Mouse (Mus musculus): ENCODE measurements around the gene Lamb3. TPM values are rescaled to one million over a fixed set of nuclear protein-coding genes. Genes with fewer than 3 reads are reported as not detected.

Lamb3 gene
- total RNA-seq, 2 experiments from 2014 or later = 0.91 to 1.0 TPM

DNA sequence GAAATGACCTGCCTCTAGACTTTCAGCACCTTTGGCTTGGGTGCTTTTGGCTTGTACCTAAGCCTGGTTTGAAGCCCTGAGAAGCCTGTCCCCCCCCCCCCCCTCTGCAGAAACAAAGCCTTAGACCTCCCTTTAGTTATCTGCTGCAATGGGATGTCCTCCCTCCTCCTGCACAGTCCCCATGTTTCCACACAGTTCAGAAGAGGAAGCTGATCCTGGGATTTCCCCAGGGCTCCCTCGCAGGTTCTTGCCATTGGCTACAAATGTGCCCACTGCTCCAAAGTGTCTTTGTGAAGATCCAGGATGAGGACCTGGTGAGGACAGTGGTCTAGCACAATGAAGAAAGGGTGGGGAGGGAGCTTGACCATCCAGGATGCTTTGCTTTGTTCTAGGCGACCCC is 95.6 kb downstream of the Lamb3 start:
- DNase-seq = no peak
- intact Hi-C loops (cut with DNase I) = no loop called here

DNA sequence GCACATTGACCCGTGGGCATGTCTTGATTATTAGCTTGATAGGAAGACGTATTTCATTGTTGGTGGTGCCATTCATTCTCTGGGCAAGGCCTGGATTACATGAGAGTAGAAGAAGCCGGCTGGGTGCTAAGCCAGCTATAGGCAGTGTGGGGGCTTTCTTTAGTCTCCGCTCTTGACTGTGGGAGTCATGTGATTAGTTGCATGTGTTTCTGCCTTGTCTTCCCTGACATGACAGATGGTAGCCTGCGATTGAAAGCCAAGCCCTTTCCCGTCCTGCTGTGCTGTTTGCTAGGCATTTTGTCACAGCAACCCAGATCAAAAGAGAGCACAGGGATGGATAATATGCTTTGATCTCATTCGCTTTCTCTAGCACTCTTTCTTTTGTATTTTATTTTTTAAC is 97.9 kb downstream of the Lamb3 start:
- DNase-seq = peak; percentile 53
- intact Hi-C loops (cut with DNase I) = no loop called here

DNA sequence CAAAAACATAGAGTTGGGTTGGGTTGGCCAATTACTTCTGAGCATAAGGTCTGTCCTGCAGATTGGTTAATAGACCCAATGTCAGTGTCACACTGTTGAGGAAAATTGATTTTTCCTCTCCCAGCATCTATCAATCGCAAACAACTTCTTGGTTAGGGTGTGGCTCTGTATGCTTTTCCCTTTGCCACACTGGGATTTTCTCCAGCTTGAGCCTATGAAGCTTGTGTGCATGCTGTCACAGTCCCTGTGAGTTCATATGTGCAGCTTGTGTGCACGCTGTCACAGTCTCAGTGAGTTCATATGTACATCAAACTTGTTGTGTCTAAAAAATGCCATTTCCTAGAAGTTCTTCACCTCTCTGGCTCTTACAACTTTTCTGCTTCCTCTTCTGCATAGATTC is 99.3 kb downstream of the Lamb3 start:
- no peak for DNase-seq
- intact Hi-C loops (cut with DNase I) = no loop called here

DNA sequence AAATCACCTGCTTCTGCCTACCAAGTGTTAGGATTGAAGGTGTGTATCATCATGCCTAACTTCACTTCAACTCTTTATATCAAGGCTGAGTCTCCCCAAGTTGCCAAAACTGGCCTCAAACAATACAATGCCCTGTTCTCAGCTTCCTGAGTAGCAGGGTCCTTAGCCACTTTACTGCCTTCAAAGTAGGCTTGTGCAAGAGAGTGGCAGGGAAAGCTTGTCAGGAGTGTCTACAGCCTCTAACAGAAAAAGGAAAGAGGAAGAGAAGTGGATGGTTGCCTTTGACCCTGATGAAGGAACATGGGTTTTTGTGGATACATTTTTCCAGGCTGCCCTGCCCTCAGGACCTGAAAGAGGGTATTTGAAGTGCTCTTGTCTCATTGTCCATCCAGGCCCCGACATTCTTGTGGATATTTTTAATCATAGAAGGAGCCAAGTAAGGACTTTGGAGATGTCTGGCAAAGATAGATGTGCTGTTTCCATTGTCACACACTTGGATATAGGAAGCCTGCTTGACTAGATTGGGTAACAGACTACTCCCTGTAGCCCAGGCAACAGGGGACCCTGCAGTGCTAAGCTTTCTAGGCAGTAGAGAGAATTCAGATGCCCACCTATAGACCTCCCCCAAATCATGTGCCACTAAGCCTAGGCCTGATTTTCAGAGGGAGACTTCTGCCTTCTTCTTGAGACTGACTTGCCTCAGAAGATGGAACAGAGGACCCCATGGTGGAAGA is 102.5 kb downstream of the Lamb3 start:
- DNase-seq = no peak
- intact Hi-C loops (cut with DNase I) = no loop called here

DNA sequence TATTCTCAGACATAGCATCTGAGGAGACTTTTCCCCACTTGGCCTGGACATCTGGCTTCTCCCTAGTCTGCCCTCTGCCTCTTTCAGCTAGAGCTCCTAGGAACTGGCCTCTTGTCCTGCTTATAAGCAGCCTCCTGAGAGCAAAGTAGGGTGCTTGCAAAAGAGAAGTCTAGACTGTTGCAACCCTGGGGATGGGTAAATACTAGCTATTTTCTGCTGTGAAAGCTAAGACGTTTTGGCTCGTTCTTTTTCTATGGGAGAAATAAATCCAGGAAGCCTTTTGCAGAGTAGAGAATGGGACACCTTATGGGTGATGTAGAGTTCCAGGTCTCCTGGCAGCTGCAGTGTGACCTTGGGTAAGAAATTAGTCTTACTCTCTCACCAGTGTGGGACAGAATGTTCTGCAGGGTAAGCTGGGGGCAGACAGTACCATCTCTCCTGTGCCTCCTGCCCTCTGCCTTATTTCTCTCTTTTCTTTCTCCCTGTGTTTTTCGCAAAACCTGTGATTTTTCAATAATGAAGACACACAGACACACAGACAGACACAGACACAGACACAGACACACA is 103.1 kb downstream of the Lamb3 start:
- intact Hi-C loops (cut with DNase I) = no loop called here
- no peak for DNase-seq

DNA sequence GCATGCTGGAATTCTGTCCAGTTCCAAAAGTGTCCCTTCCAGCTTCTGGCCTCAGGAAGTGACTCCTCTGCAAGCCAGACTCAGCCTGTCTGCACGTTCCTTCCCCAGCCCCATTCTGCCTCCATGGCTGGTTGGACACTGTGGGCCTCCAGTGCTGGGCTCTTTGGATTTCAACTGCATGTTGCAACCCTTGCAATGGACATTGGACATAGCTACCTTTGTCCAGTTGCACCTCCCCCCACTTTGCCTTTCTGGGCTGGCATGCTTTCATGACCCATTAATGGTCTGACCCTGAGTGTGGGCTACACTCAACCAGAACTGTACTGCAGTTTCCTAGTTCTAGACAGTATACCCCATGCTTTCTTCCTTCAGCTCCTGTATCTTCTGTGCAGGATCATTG is 104.1 kb downstream of the Lamb3 start:
- no peak for DNase-seq
- intact Hi-C loops (cut with DNase I) = no loop called here

DNA sequence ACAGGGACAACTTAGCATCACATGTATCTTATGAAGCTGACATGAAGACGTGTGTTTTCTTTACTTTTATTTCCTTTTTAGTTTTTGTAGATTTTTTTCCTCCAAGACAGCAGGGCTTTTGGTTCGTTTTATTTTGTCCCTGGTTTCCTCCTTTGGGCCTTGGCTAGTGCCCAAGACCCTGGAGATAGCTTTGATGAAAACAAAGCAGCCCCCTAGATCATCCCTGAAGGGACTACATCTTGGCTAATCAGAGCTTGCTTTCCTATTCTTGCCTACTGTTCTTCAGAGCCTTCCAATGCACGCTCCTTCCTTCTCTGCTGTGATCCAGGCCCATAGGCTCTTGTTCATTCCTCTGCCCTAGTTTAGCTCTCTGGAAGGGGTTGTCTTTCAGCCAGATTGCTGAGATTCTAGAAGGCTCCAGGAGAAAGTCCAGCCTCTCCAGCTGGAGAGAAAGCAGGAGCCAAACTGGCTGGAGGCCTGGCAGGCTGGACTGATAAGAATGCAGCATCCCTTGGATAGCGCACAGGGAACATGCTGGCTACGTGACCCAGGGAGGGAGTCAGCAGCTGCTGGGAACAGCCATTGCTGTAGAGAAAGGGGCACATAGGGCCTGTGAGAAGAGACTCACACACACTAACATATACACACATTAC is 108.3 kb downstream of the Lamb3 start:
- DNase-seq = peak; percentile 88
- intact Hi-C loops (cut with DNase I) = loop anchor here (5.0 kb wide), 1 partner anchor 54 kb away; the partner anchor contains the start of gene Hsd11b1

DNA sequence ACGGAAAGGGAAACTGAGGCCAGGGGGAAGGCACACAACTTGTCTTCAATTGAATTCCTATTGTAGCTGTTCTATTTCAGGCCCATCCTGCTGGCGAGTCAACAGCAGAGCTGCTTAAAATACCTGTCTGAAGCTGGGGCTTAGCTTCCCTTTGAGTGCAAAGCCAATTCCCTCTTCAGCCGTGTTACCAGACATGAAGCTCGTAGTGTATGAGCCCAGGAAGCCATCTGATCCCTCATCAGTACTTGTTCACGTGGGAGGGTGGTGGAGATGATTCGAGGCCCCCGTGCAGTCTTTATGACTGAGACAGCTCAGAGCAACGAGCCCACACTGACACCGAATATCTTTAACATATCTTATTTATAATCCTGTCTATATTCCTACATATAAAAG is 108.9 kb downstream of the Lamb3 start:
- DNase-seq = no peak
- intact Hi-C loops (cut with DNase I) = loop anchor here (5.0 kb wide), 1 partner anchor 54 kb away; the partner anchor contains the start of gene Hsd11b1

DNA sequence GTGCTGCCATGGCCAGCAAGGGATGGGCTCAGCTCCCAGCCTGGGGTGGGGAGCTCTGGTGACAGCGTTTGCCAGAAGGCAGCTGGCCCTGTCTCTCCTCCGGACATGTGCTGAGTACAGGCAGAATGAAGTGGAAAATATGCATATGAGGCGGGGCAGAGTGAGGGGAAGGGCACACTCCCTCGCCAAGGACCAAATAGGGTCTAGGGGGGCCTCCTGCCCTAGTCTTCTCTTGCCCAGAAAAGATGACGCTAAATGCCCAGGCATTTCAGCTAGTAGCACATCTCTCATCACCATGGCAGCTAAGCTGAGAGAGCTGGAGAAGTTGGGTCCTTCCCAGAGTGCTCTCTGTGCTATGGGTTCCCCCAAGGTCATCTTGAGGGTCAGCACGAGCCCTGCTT is 109.7 kb downstream of the Lamb3 start:
- intact Hi-C loops (cut with DNase I) = loop anchor here (5.0 kb wide), 1 partner anchor 55 kb away; the partner anchor contains the start of gene Hsd11b1
- peak; percentile 90 for DNase-seq

DNA sequence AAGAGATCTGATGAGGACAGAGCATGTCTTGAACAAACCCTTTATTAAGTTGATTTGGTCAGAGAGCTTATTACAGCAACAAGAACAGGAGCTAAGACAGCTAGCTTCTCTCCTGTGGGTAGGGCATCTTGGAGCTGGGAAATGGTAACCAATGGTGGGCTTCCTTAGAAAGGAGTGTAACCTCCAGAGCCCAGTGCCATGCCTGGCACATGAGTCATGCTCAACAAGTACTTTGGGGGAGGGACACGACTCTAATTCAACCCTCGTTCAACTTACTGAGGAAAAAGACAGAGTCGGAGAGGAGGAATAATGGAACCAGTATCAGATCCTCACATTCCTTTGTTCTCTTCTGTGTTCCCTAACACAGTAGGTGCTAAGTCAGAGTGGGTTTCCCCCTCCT is 112.2 kb downstream of the Lamb3 start:
- intact Hi-C loops (cut with DNase I) = loop anchor here (5.0 kb wide), 1 partner anchor 57 kb away; the partner anchor contains the start of gene Hsd11b1
- DNase-seq = no peak

DNA sequence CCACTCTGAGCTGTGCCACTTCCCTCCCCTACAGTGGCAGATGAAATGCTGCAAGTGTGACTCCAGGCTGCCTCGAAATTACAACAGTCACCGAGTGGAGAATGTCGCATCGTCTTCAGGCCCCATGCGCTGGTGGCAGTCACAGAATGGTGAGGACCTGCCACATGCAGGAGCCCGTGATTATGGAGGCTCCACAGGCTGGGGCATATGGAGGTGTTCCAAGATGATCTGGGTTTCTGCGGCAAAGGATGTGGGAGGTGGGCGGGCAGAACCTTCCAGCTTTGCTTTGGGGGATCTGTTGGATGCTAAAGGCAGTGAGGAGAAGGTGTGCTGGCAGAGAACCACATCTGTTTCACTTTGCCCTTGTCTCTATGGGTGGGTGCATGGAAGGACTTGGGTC is 112.9 kb downstream of the Lamb3 start:
- intact Hi-C loops (cut with DNase I) = no loop called here
- DNase-seq = no peak

DNA sequence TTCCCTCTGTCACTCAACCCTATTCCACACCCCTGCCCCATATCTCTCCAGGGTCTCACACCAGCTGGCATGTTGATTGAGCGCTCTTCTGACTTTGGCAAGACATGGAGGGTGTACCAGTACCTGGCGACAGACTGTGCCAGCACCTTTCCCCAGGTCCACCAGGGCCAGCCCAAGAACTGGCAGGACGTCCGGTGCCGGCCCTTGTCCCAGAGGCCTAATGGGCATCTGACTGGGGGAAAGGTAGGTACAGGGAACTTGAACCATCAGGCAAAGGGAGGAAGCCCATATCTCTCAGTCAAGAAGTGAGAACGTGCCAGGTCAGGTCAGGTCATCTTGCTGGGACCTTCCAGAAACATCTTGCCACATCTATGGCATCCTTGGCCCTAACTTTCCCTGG is 116.2 kb downstream of the Lamb3 start:
- intact Hi-C loops (cut with DNase I) = loop anchor here (2.0 kb wide), 1 partner anchor 69 kb away; no protein-coding TSS in a partner anchor
- DNase-seq = no peak

DNA sequence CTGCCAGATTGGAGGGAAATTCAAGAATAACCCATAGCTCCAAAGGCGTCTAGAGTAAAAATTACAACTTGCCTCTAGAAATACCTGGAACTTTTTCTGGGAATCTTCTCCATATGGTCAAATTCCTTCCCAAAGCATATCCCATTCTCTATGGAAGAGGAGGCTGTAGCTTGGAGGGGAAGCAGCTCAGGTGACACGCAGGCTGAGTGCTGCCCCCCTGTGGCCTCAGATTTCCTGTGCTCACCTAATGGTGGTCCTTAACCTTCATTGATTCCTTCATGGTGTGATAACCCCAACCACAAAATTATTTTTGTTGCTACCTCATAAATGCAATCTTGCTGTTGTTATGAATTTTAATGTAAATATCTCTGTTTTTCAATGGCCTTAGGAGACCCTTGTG is 116.7 kb downstream of the Lamb3 start:
- peak; percentile 64 for DNase-seq
- intact Hi-C loops (cut with DNase I) = loop anchor here (2.0 kb wide), 1 partner anchor 69 kb away; no protein-coding TSS in a partner anchor

DNA sequence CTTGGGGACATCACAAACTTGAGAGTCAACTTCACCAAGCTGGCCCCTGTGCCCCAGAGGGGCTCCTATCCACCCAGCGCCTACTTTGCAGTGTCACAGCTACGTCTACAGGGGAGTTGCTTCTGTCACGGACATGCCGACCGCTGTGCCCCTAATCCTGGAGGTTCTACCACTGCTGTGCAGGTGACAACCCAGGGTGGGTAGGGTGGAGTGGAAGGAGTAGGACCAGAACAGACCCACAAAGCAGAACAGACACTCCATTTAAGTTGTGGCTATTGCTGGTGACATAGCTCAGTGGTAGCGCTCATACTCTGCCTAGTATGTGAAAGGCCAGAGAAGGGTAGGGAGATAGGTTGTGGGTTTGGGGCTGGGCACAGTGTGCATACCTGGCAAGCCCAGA is 118.4 kb downstream of the Lamb3 start:
- intact Hi-C loops (cut with DNase I) = loop anchor here (2.0 kb wide), 1 partner anchor 71 kb away; no protein-coding TSS in a partner anchor
- DNase-seq = no peak

DNA sequence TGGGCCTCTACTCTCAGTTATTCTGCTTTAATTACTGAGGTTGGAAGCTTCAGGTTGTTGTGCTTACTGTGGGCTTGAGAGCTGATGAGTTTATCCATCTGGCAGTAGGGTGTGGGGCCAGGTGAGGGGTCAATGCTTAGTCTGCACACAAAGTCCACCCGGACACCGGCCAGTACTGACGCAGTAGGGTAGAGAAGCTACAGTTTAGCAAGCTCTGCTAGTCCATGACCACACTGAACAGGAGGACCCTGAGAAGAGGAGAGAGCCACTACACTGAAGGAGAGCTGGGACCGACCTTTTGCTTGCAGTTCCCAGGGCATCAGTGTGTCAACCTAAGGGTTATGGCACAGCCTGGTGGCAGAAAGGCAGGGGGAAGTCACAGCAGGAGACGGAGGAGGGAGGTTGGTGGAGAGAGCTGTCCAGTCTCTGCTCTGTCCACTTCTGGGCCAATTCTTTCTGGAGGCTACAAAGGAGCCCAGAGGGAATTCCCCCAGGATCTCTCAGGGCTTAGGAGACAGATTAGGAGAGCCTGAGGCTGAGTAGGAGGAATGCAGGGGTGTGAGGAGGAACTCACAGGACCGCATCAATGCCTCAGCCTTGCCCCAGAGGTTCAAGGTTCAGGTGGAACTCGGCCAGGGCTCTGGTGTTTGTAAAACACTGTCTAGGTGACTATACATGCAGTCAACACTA is 119.1 kb downstream of the Lamb3 start:
- intact Hi-C loops (cut with DNase I) = no loop called here
- DNase-seq = no peak

DNA sequence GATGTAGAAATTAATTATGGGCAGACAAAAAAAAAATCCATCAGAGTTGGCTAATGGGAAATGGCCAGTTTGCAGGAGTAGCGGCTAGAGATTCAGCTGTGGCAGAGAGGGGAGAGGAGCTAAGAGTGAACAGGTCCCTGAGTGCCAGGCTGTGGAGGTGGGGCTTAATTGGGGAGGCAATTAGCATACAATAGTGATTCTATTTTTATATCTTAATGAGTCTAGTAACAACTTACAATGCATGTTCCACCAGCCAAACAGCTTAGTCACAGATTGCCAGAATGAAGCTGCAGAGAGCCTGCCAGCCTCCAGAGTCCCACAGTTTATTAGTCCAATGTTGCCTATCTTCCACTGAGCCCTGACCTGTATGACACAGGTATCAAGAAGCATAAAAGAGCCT is 119.7 kb downstream of the Lamb3 start:
- intact Hi-C loops (cut with DNase I) = no loop called here
- DNase-seq = no peak

DNA sequence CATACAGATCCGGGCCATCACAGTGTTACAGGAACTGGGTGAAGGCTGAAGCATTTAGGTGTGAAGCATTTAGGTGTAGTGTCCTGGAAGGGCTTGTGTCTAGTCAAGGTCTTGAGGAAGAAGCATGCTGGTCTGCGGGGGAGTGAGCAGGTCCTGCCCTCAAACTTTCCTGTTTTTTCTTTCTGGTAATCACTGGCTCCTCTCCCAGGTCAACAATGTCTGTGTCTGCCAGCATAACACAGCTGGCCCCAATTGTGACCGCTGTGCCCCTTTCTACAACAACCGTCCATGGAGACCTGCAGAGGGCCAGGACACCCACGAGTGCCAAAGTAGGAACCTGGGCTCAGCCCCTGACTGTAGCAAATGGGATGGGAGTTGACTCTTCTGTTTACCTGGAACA is 120.2 kb downstream of the Lamb3 start:
- DNase-seq = no peak
- intact Hi-C loops (cut with DNase I) = no loop called here

DNA sequence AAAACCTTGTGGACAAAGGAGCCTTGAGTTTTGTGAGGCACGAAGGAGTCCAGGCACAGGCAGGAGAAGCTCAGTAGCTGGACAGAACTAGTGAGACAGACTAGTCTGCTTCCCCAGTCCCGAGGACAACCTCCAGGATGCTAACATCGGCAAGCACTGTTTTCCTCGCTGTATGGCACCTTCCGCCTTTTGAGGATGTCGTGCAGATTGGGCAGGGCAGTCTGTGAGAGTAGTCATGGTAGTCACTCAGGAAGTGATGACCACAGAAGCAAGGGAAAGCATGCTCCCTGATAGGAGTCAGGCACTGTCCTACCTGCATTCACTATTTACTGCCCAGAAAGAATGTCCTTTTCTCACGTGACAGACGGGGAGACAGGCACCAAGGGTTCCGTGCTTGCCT is 122.1 kb downstream of the Lamb3 start:
- intact Hi-C loops (cut with DNase I) = no loop called here
- DNase-seq = no peak

DNA sequence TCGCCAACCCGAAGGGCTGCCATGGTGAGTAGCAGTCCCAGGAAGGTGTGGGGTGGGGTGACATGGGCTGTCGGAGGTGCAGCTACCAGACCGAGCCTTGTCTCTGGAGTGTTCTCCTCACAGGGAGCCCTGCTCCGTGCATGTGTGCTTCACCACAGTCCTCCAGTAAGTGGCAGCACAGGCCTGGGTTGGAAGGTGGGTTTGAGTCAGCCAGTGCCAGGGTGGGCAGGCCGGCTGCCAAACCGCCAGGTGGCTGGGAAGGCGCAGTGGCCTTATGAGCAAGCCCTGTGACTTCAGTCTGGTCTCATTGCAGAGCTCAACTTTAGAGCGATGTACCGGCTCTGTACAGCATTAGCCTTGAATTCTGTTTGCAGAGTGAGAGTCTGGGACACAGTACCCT is 122.7 kb downstream of the Lamb3 start:
- intact Hi-C loops (cut with DNase I) = loop anchor here (5.0 kb wide), 1 partner anchor 47 kb away; no protein-coding TSS in a partner anchor
- DNase-seq = peak; percentile 98

DNA sequence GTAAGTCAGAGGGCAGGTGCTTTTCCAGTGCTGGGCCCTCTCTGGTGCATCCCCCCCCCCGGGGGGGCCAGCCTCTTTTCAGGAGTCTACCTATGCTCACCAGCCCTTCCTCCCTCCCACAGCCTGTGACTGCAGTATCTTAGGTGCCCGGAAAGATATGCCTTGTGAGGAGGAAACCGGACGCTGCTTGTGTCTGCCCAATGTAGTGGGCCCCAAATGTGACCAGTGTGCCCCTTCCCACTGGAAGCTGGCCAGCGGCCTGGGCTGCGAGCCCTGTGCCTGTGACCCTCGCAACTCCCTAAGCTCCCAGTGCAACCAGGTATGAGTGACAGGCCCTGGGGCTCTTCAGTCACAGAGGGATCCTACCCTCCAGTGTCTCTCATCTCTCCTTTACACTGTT is 123.1 kb downstream of the Lamb3 start:
- no peak for DNase-seq
- intact Hi-C loops (cut with DNase I) = loop anchor here (5.0 kb wide), 1 partner anchor 47 kb away; no protein-coding TSS in a partner anchor

DNA sequence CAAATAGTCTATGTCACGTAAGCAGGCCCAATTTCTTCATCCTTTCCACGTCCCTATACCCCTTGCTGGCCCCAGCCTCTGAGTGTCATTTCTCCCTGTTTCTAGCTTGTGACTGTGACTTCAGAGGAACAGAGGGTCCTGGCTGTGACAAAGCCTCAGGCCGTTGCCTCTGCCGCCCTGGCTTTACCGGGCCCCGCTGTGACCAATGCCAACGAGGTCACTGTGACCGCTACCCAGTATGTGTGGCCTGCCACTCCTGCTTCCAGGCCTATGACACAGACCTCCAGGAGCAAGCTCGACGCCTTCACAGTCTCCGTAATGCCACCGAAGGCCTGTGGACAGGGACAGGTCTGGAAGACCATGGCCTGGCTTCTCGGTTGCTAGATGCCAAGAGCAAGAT is 124.5 kb downstream of the Lamb3 start:
- no peak for DNase-seq
- intact Hi-C loops (cut with DNase I) = loop anchor here (5.0 kb wide), 1 partner anchor 45 kb away; no protein-coding TSS in a partner anchor

Data from left cerebral cortex, postnatal 4 days (tissue).